Mouse (Mus musculus) bone marrow, adult 2 months (tissue): ENCODE results near the gene Nkd1.

Experiments used
- CTCF ChIP-seq: fragments of 200-500 bp; IDR thresholded peaks from 2 replicates; pipeline ENCODE4 v1.5.1; 2011; ENCODE audit warnings: low read length, control low read depth; ENCODE audit not compliant: control insufficient read depth, insufficient read depth
- POLR2A ChIP-seq: fragments of 200-500 bp; IDR thresholded peaks from 2 replicates; pipeline ENCODE4 v1.6.1; 2011; ENCODE audit warnings: low read depth, mild to moderate bottlenecking, control low read depth, low read length, borderline replicate concordance; ENCODE audit not compliant: control insufficient read depth

DNA sequence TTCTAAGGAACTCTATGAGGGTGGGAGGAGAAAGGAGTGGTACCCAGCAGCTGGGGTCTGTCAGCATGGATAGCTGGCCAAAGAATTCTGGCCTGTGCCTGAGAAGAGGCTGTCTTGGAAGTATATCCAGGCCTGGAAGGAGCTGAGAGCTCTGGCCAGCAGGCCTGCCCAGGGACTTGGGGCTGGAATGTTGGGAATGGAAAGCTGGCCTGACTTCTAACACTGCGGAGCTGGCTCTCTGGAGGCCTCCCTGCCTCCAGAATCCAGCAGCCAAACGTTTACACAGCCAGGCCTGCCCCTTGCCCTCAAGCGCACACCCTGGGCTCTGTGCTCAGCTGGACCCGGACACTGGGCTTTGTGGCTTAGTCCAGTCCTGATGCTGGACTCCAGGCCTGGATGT is 34.5 kb downstream of the Nkd1 start:
- TF ChIP-seq CTCF (no peak), POLR2A (no peak)
